Mouse (Mus musculus) embryonic facial prominence, embryonic 10.5 days (tissue): Measurements from ENCODE around the gene Tor1aip1. TPM values are rescaled to one million over a fixed set of nuclear protein-coding genes. Genes with fewer than 3 reads are reported as not detected.
A peak's percentile ranks its signal among the peaks of the same experiment; 100 is the strongest.

Experiments used
- DNase-seq: peaks from one replicate; pipeline ENCODE4 v3.0.0-alpha.2; 2017; ENCODE audit warnings: low spot score
- H3K27ac ChIP-seq: fragments of 300-500 bp; sonication (generic); replicated peaks from 2 replicates; pipeline ENCODE4 v1.5.1; 2016; ENCODE audit warnings: mild to moderate bottlenecking
- H3K27me3 ChIP-seq: fragments of 300-500 bp; sonication (generic); replicated peaks from 2 replicates; pipeline ENCODE4 v1.6.1; 2016; ENCODE audit warnings: low read depth, mild to moderate bottlenecking; ENCODE audit not compliant: poor library complexity, severe bottlenecking
- H3K36me3 ChIP-seq: fragments of 300-500 bp; sonication (generic); replicated peaks from 2 replicates; pipeline ENCODE4 v1.6.1; 2016; ENCODE audit warnings: mild to moderate bottlenecking, moderate library complexity
- H3K4me1 ChIP-seq: fragments of 300-500 bp; sonication (generic); 2 replicates; pipeline ENCODE4 v1.6.1; 2016
- H3K4me3 ChIP-seq: fragments of 300-500 bp; sonication (generic); 2 replicates; pipeline ENCODE4 v1.5.1; 2016; ENCODE audit warnings: mild to moderate bottlenecking, moderate library complexity
- H3K9me3 ChIP-seq: fragments of 300-500 bp; sonication (generic); 2 replicates; pipeline ENCODE4 v1.6.1; 2016; ENCODE audit warnings: mild to moderate bottlenecking
- WGBS: fragments of 180-500 bp; shearing (Covaris S2); methylation state at CpG from one replicate; pipeline ENCODE4 v1.1.7; 2016; 5-methylcytosine and 5-hydroxymethylcytosine counted together
- polyA plus RNA-seq: library from polyadenylated mRNA; unstranded; fragments of >200 nt; fragmentation: Nextera tagmentation; extraction: Ambion mirVana; gene quantifications from 2 replicates; pipeline ENCODE4 v1.2.1, GENCODE M21; 2016

Tor1aip1 gene
- polyA plus RNA-seq, result 37.0 and 38.8 TPM in 2 replicates

GRCm38 (mm10) chr1:156035930-156036737 lies at the start of gene Tor1aip1:
TSS of gene Tor1aip1 (minus strand) at chr1:156036480.
- peak; percentile 97 for DNase-seq
- H3K9me3 ChIP-seq, result no peaks in the 10 kb centered on the region
- peak within 1 kb of the TSS; percentile 90 for H3K4me3 ChIP-seq
- under 1% methylated on average over 59 of the region's 59 CpGs for WGBS
- H3K27me3 ChIP-seq, result no peaks in the 10 kb centered on the region
- peaks cover 29% of the 10 kb centered on the region for H3K36me3 ChIP-seq
- H3K27ac ChIP-seq, result peak within 1 kb of the TSS; percentile 99
- peaks cover 18% of the 10 kb centered on the region for H3K4me1 ChIP-seq

DNA sequence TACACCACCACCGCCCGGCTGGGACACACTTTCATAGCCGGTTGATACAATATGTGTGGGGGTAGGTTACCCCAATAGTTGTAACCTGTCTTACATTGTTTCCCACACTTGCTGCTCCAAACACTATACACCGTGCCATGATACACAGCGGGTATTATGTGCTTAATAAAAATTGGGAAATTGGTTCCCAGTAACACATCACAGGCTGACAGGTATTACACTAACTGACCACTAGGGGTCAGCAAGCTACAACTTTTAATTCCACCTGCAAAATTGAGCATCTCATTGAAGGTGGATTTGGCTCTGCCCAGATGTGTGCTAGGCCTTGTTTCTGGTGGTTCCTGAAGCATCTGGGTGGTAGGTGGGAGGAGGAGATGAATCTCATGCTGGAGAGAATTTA lies 49.5 kb upstream of the Tor1aip1 start:
- 59% methylated on average over 5 of the region's 5 CpGs for WGBS

DNA sequence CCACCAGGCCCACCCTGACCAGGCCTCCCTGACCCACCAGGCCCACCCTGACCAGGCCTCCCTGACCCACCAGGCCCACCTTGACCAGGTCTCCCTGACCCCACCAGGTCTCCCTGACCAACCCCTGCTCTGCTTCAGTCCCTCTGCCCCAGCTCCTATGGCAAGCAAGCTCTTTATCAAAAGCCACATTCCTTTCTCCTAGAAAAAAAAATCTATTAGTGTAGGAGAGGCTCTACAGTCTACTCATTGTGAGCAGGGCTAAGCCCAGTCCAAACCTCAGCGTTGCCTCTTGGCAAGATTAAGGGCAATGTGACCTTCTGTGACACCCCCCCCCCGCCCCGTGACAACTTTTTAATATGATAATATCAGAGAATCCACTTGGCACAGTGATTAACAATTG lies 48.3 kb upstream of the Tor1aip1 start:
- Histone ChIP-seq H3K27ac (no peak overlapping the region), H3K9me3 (no peaks in the 10 kb centered on the region), H3K27me3 (no peaks in the 10 kb centered on the region), H3K4me1 (peaks cover 5% of the 10 kb centered on the region; the same call in 1 of the 2 replicates), H3K4me3 (no peak overlapping the region), H3K36me3 (no peaks in the 10 kb centered on the region)
- DNase-seq, result no peak
- WGBS, result 77% methylated on average over 3 of the region's 3 CpGs

More for the DNA sequence above, 49.5 kb upstream of the Tor1aip1 start:
- peak; percentile 32 for DNase-seq
- Histone ChIP-seq H3K36me3 (no peaks in the 10 kb centered on the region), H3K4me1 (peaks cover 14% of the 10 kb centered on the region), H3K9me3 (no peaks in the 10 kb centered on the region), H3K27ac (no peak overlapping the region), H3K27me3 (no peaks in the 10 kb centered on the region), H3K4me3 (no peak overlapping the region)

DNA sequence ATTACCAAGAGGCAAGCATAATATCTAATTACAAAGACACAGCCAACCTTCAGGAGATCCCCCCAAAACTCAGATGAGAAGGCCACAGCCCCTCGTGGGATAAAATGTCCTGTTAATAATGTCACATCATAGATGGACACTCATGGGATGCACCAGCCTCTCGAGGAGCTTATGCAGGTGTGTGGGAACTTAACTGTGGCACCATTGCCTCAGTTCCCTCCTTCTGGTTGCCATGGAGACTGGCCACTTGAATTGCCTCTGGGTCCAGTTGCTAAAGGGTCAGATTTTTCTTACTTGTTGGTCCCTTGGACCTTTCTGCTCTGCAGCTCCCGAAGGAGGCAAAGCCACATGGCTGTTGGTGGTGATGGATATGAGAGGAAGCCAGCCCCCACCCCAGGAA lies 41.4 kb upstream of the Tor1aip1 start:
- Histone ChIP-seq H3K27me3 (peaks cover 5% of the 10 kb centered on the region; the same call in 1 of the 2 replicates), H3K36me3 (no peaks in the 10 kb centered on the region), H3K4me1 (peaks cover 45% of the 10 kb centered on the region), H3K9me3 (no peaks in the 10 kb centered on the region), H3K27ac (no peak overlapping the region), H3K4me3 (no peak overlapping the region)
- 64% methylated on average over 3 of the region's 3 CpGs for WGBS
- peak; percentile 32 for DNase-seq

- Histone ChIP-seq H3K4me3 (no peak overlapping the region), H3K9me3 (no peaks in the 10 kb centered on the region), H3K27me3 (peaks cover 5% of the 10 kb centered on the region; the same call in 1 of the 2 replicates), H3K27ac (no peak overlapping the region), H3K36me3 (no peaks in the 10 kb centered on the region), H3K4me1 (peaks cover 45% of the 10 kb centered on the region)
- no peak for DNase-seq
- 62% methylated on average over 4 of the region's 4 CpGs for WGBS
Measured at GRCm38 (mm10) chr1:156076474-156076873, 40.2 kb upstream of the Tor1aip1 start.

- Histone ChIP-seq H3K4me3 (no peak overlapping the region), H3K9me3 (no peaks in the 10 kb centered on the region), H3K4me1 (peaks cover 45% of the 10 kb centered on the region), H3K36me3 (no peaks in the 10 kb centered on the region), H3K27me3 (peaks cover 5% of the 10 kb centered on the region; the same call in 1 of the 2 replicates), H3K27ac (peak overlapping the region; percentile 66)
- 40% methylated on average over 8 of the region's 8 CpGs for WGBS
- DNase-seq, result peak; percentile 76
Measured at GRCm38 (mm10) chr1:156074575-156074974, 38.3 kb upstream of the Tor1aip1 start.

GRCm38 (mm10) chr1:156073169-156073821 lies 37.0 kb upstream of the Tor1aip1 start:
- Histone ChIP-seq H3K9me3 (no peaks in the 10 kb centered on the region), H3K27ac (peak overlapping the region; percentile 24), H3K4me1 (peaks cover 37% of the 10 kb centered on the region), H3K36me3 (peaks cover 6% of the 10 kb centered on the region; the same call in 1 of the 2 replicates), H3K4me3 (no peak overlapping the region), H3K27me3 (no peaks in the 10 kb centered on the region)
- WGBS, result 57% methylated on average over 15 of the region's 15 CpGs
- DNase-seq, result no peak

GRCm38 (mm10) chr1:156070106-156070505 lies 33.8 kb upstream of the Tor1aip1 start:
- H3K27me3 ChIP-seq, result no peaks in the 10 kb centered on the region

DNA sequence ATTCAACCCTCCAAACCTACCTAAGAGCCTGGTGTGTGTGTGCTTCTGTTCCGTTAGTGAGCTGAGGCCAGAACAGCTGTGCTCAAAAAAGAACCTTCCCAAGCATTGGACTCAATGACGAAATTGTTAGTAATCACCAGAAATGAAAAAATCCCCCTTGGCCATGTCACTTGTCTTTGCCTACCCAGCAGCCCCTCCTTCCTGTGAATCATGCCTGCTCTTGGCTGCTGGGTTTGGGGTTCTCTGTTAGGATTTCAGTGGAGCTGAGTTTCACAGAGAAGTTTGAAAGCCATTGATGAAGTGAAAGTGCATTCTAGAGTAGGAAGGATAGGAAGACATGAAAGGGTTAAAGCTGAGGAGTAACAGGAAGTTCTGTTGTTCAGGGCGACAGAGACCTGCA lies 29.9 kb upstream of the Tor1aip1 start:
- no peak for DNase-seq
- no peaks in the 10 kb centered on the region for H3K9me3 ChIP-seq
- H3K4me1 ChIP-seq, result no peaks in the 10 kb centered on the region
- 64% methylated on average over 3 of the region's 3 CpGs for WGBS
- no peak overlapping the region for H3K27ac ChIP-seq
- no peaks in the 10 kb centered on the region for H3K27me3 ChIP-seq
- H3K36me3 ChIP-seq, result peaks cover 67% of the 10 kb centered on the region
- no peak overlapping the region for H3K4me3 ChIP-seq

More at GRCm38 (mm10) chr1:156070106-156070505, 33.8 kb upstream of the Tor1aip1 start:
- Histone ChIP-seq H3K4me3 (no peak overlapping the region), H3K9me3 (no peaks in the 10 kb centered on the region), H3K27ac (no peak overlapping the region), H3K36me3 (peaks cover 29% of the 10 kb centered on the region), H3K4me1 (peaks cover 22% of the 10 kb centered on the region)
- DNase-seq, result no peak
- 92% methylated on average over 14 of the region's 14 CpGs for WGBS

DNA sequence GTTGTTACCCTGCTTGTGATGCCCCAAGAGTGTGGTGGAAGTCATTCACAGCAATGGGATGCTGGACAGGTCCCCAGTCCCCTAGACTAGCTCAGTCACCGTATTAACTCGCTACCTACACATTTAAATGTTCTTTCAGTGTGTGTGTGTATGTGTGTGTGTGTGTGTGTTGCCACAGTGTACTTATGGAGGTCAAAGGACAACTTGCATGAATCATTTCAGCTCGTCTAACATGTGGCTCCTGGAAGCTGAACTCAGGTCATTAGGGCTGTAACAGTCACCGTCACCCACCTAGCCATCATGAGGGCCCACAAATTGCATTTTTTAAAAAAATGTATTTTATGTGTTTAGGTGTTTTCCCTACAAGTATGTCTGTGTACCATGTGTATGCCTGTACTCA lies 25.9 kb upstream of the Tor1aip1 start:
- Histone ChIP-seq H3K36me3 (peaks cover 85% of the 10 kb centered on the region), H3K4me3 (no peak overlapping the region), H3K4me1 (no peaks in the 10 kb centered on the region), H3K27ac (no peak overlapping the region), H3K9me3 (no peaks in the 10 kb centered on the region), H3K27me3 (no peaks in the 10 kb centered on the region)
- DNase-seq, result no peak
- WGBS, result 88% methylated on average over 4 of the region's 4 CpGs

DNA sequence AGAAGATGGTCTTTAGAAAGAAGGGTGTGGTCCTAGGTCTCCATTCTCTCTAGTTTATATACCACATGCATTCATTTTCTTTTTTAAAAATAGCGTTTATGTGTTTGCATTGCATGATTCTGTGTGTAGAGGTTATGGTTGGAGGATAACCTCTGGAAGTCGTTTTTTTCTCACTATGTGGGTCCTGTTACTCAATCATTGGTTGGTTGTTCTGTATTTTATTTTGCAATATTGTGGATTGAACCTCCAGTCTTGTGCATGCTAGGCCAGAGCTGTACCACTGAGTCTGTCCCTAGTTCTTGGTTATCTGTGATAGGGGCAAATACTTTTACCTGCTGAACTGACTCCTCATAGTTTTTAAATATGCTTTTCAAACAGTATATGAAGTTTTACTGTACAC lies 21.9 kb upstream of the Tor1aip1 start:
- Histone ChIP-seq H3K27me3 (no peaks in the 10 kb centered on the region), H3K36me3 (peaks cover 82% of the 10 kb centered on the region), H3K4me1 (no peaks in the 10 kb centered on the region), H3K27ac (no peak overlapping the region), H3K4me3 (no peak overlapping the region), H3K9me3 (no peaks in the 10 kb centered on the region)
- WGBS, result 82% methylated on average over 2 of the region's 2 CpGs
- DNase-seq, result no peak

DNA sequence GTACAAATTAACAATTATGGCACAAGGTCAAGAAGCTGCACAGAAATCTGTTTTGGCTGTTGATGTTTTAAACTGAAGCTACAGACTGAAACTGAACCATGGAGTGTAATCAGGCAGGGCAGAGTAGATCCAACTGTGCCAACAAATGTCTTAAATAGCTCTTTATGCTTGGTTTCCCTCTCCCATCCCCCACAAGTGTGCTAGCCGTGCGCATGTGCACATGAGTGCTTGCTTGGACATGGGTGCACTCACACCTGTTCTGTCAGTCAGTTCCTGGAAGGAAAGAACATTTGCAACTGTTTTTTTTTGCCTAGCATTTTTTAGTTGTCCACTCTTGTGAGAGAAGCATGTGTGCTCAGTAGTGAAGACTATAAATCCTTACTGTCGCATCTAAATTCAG lies 10.4 kb upstream of the Tor1aip1 start:
- DNase-seq, result no peak
- WGBS, result 88% methylated on average over 3 of the region's 3 CpGs
- Histone ChIP-seq H3K27me3 (no peaks in the 10 kb centered on the region), H3K4me3 (no peak overlapping the region), H3K4me1 (peaks cover 13% of the 10 kb centered on the region), H3K27ac (no peak overlapping the region), H3K36me3 (peaks cover 91% of the 10 kb centered on the region), H3K9me3 (no peaks in the 10 kb centered on the region)

DNA sequence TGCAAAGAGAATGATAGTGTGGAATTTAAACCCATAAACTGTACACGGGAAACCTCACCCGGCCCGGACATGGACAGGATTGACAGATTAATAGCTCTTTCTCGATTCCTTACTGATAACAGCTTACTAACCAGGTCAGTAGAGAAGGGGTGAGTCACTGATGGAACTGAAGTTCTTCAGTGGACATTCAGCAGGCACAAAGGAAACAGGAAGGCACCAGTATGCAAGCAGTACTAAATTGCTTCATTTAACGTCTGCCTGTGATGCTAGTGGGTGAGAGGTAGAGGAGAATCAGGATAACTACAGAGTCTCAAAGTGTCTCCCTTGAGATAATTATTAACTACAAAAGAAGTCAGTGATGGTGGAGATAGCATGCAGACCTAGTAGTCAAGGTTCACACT lies 7.9 kb upstream of the Tor1aip1 start:
- H3K4me3 ChIP-seq, result no peak overlapping the region
- no peak for DNase-seq
- H3K9me3 ChIP-seq, result no peaks in the 10 kb centered on the region
- H3K27me3 ChIP-seq, result no peaks in the 10 kb centered on the region
- H3K36me3 ChIP-seq, result peaks cover 66% of the 10 kb centered on the region
- H3K27ac ChIP-seq, result no peak overlapping the region
- peaks cover 21% of the 10 kb centered on the region for H3K4me1 ChIP-seq
- 87% methylated on average over 5 of the region's 5 CpGs for WGBS
